Mouse (Mus musculus) hindbrain, embryonic 14.5 days (tissue): ENCODE data around the gene Ccdc62. TPM values are rescaled to one million over a fixed set of nuclear protein-coding genes. Genes with fewer than 3 reads are reported as not detected.

Experiments used
- ATAC-seq: fragments of 200-750 bp; cut with Nextera tagmentation; 2 replicates; pipeline ENCODE4 v1.8.0; 2017; ENCODE audit warnings: moderate number of reproducible peaks, mild to moderate bottlenecking, moderate TSS enrichment, moderate library complexity; ENCODE audit not compliant: low FRiP score
- DNase-seq: peaks from one replicate; pipeline ENCODE4 v3.0.0-alpha.2; 2015; ENCODE audit warnings: low spot score
- H3K27ac ChIP-seq: fragments of 300-500 bp; sonication (generic); 2 replicates; pipeline ENCODE4 v1.5.1; 2014; ENCODE audit warnings: mild to moderate bottlenecking, moderate library complexity
- H3K27me3 ChIP-seq: fragments of 300-500 bp; sonication (generic); 2 replicates; pipeline ENCODE4 v1.6.1; 2014; ENCODE audit warnings: mild to moderate bottlenecking, low read length, mixed read lengths; ENCODE audit not compliant: control insufficient read depth, insufficient read depth
- H3K36me3 ChIP-seq: fragments of 300-500 bp; sonication (generic); replicated peaks from 2 replicates; pipeline ENCODE4 v1.6.1; 2014; ENCODE audit not compliant: control insufficient read depth, insufficient read depth
- H3K4me1 ChIP-seq: fragments of 300-500 bp; sonication (generic); replicated peaks from 2 replicates; pipeline ENCODE4 v1.6.1; 2014; ENCODE audit warnings: antibody characterized with exemption, low read length, mixed read lengths; ENCODE audit not compliant: control insufficient read depth, insufficient read depth
- H3K4me2 ChIP-seq: fragments of 300-500 bp; sonication (generic); replicated peaks from 2 replicates; pipeline ENCODE4 v1.6.1; 2014; ENCODE audit warnings: mild to moderate bottlenecking, moderate library complexity
- H3K4me3 ChIP-seq: fragments of 300-500 bp; sonication (generic); replicated peaks from 2 replicates; pipeline ENCODE4 v1.5.1; 2014; ENCODE audit warnings: mild to moderate bottlenecking, low read length
- H3K9ac ChIP-seq: fragments of 300-500 bp; sonication (generic); 2 replicates; pipeline ENCODE4 v1.6.1; 2014
- H3K9me3 ChIP-seq: fragments of 300-500 bp; sonication (generic); 2 replicates; pipeline ENCODE4 v1.6.1; 2016; ENCODE audit warnings: low read length; ENCODE audit not compliant: control insufficient read depth
- WGBS: fragments of 180-500 bp; shearing (Covaris S2); extraction: QIAGEN DNeasy Blood & Tissue Kit; methylation state at CpG from one replicate; pipeline ENCODE4 v1.1.7; 2014; 5-methylcytosine and 5-hydroxymethylcytosine counted together
- polyA plus RNA-seq: library from polyadenylated mRNA; unstranded; fragments of >200 nt; fragmentation: Nextera tagmentation; extraction: Ambion mirVana; gene quantifications from 2 replicates; pipeline ENCODE4 v1.2.1, GENCODE M21; 2014

Gene Ccdc62
- polyA plus RNA-seq, 1 experiment from 2014 or later, result 5.2 TPM

- Histone ChIP-seq H3K4me2 (no peak overlapping the region), H3K4me3 (no peak overlapping the region), H3K27ac (no peak overlapping the region), H3K9ac (no peak overlapping the region), H3K27me3 (no peaks in the 10 kb centered on the region), H3K36me3 (no peaks in the 10 kb centered on the region), H3K9me3 (no peaks in the 10 kb centered on the region), H3K4me1 (no peaks in the 10 kb centered on the region)
- WGBS, result 83% methylated on average over 3 of the region's 3 CpGs
- DNase-seq (no peak), ATAC-seq (no peak)
Measured at GRCm38 (mm10) chr5:123959018-123959417, 28.5 kb downstream of the Ccdc62 start.

GRCm38 (mm10) chr5:123960129-123960528, 29.6 kb downstream of the Ccdc62 start:
- no peak overlapping the region for H3K27ac ChIP-seq
- no peak for ATAC-seq
- H3K4me2 ChIP-seq, result no peak overlapping the region
- 80% methylated on average over 8 of the region's 8 CpGs for WGBS
- H3K4me1 ChIP-seq, result no peaks in the 10 kb centered on the region
- no peaks in the 10 kb centered on the region for H3K9me3 ChIP-seq
- H3K36me3 ChIP-seq, result no peaks in the 10 kb centered on the region
- no peaks in the 10 kb centered on the region for H3K27me3 ChIP-seq
- DNase-seq, result no peak
- H3K4me3 ChIP-seq, result no peak overlapping the region
- H3K9ac ChIP-seq, result no peak overlapping the region

GRCm38 (mm10) chr5:123961046-123961445, 30.6 kb downstream of the Ccdc62 start:
- Histone ChIP-seq H3K27me3 (no peaks in the 10 kb centered on the region), H3K4me3 (no peak overlapping the region), H3K4me1 (no peaks in the 10 kb centered on the region), H3K36me3 (no peaks in the 10 kb centered on the region), H3K4me2 (no peak overlapping the region), H3K27ac (no peak overlapping the region), H3K9ac (no peak overlapping the region), H3K9me3 (no peaks in the 10 kb centered on the region)
- WGBS, result 81% methylated on average over 12 of the region's 12 CpGs
- DNase-seq (peak; percentile 21), ATAC-seq (no peak)

DNA sequence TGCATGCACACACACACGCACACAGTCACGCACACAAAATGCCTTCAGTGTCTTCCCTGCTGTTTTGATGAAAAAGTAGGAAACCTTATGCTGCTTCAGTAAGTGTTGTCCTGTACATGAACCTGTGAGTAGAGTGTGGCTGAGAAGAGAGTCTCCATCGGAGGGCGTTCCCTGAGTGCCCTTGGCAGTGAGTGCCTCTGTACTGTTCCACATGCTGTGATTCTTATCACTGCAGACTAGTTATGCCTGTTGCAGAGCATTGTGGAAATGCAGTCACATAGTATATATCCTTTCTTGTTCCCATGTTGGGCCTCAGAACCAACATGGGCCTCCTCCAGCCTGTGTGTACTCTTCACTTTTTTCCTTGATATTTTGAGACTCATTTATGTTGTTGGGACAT, 33.7 kb downstream of the Ccdc62 start:
- ATAC-seq, result no peak
- no peaks in the 10 kb centered on the region for H3K4me1 ChIP-seq
- no peak overlapping the region for H3K4me3 ChIP-seq
- H3K27ac ChIP-seq, result no peak overlapping the region
- DNase-seq, result no peak
- H3K9ac ChIP-seq, result no peak overlapping the region
- no peaks in the 10 kb centered on the region for H3K27me3 ChIP-seq
- H3K36me3 ChIP-seq, result no peaks in the 10 kb centered on the region
- 92% methylated on average over 4 of the region's 4 CpGs for WGBS
- H3K9me3 ChIP-seq, result no peaks in the 10 kb centered on the region
- H3K4me2 ChIP-seq, result no peak overlapping the region

DNA sequence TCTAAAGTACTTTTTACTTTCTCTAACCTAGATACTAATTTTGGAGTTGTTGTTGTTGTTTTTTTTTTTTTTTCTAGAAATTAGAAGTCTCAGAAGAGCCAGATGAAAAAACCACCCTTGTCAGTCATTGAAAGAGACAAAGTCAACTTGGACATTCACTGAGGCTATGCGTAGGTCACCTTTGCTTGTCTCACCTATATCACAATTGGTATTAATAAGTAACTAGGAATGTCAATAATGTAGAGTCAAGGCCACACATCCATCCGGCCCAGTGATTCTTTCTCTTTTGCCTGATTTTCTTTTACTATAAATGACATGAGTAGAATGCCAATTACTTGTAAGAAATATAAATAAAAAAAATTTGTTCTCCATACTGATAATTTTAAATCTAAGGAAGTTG, 36.3 kb downstream of the Ccdc62 start:
- H3K9me3 ChIP-seq, result no peaks in the 10 kb centered on the region
- no peaks in the 10 kb centered on the region for H3K36me3 ChIP-seq
- H3K4me1 ChIP-seq, result no peaks in the 10 kb centered on the region
- H3K4me3 ChIP-seq, result no peak overlapping the region
- H3K9ac ChIP-seq, result no peak overlapping the region
- H3K4me2 ChIP-seq, result no peak overlapping the region
- no peak overlapping the region for H3K27ac ChIP-seq
- DNase-seq, result no peak
- H3K27me3 ChIP-seq, result no peaks in the 10 kb centered on the region
- 98% methylated on average over 2 of the region's 2 CpGs for WGBS
- ATAC-seq, result no peak

- Histone ChIP-seq H3K4me3 (no peak overlapping the region), H3K4me1 (0 out of 2 replicates have a peak, but pooled peaks cover 4% of the 10 kb centered on the region), H3K4me2 (no peak overlapping the region), H3K36me3 (no peaks in the 10 kb centered on the region), H3K9ac (no peak overlapping the region), H3K27me3 (no peaks in the 10 kb centered on the region), H3K9me3 (no peaks in the 10 kb centered on the region), H3K27ac (no peak overlapping the region)
- no peak for DNase-seq
- ATAC-seq, result no peak
- WGBS, result 87% methylated on average over 5 of the region's 5 CpGs
Measured at GRCm38 (mm10) chr5:123968468-123968867, 38.0 kb downstream of the Ccdc62 start.

DNA sequence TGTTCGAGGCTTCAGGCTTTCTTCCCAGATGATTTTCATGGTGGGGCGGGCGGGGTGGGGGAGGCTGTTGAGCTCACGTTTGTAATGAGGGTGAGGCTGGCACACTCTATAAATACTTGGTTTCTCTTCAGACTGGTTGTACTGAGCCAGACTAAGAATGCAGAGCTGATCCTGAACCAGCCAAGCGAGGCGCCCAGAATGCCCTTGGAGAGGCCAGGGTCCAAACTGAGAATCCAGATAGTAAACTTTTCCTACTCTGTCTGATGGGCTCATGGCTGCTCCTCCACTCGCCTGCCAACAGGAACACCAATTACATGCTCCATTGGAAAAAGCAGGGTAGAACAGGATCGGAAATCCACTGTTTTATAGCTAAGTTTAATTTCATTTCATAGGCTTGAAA, 38.7 kb downstream of the Ccdc62 start:
- WGBS, result 69% methylated on average over 8 of the region's 8 CpGs
- Histone ChIP-seq H3K9me3 (no peaks in the 10 kb centered on the region), H3K4me3 (no peak overlapping the region), H3K27me3 (no peaks in the 10 kb centered on the region), H3K27ac (no peak overlapping the region), H3K4me2 (no peak overlapping the region), H3K36me3 (no peaks in the 10 kb centered on the region), H3K9ac (no peak overlapping the region), H3K4me1 (0 out of 2 replicates have a peak, but pooled peaks cover 4% of the 10 kb centered on the region)
- DNase-seq (no peak), ATAC-seq (no peak)

DNA sequence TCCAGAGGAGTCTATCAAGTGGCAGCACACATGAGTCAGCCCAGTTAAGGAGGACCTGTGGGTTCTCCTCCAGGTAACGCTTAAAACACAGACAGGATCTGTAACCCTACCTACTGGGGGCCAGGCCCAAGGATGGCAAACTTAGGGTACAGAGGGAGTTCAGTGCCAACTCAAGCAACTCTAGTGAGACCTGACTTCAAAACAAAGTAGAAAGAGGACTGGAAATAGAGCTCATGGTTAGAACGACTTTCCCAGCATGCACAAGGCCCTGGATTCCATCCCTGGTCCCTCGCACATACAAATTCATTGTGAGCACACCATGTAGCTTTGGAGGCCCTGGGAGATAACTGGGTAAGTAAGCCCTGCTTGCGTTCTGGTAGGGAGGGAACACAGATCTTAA, 40.1 kb downstream of the Ccdc62 start:
- Histone ChIP-seq H3K4me1 (peaks cover 14% of the 10 kb centered on the region), H3K9ac (no peak overlapping the region), H3K9me3 (no peaks in the 10 kb centered on the region), H3K27me3 (no peaks in the 10 kb centered on the region), H3K27ac (no peak overlapping the region), H3K4me3 (no peak overlapping the region), H3K4me2 (no peak overlapping the region), H3K36me3 (no peaks in the 10 kb centered on the region)
- WGBS, result 91% methylated on average over 4 of the region's 4 CpGs
- DNase-seq, result no peak
- ATAC-seq, result no peak

DNA sequence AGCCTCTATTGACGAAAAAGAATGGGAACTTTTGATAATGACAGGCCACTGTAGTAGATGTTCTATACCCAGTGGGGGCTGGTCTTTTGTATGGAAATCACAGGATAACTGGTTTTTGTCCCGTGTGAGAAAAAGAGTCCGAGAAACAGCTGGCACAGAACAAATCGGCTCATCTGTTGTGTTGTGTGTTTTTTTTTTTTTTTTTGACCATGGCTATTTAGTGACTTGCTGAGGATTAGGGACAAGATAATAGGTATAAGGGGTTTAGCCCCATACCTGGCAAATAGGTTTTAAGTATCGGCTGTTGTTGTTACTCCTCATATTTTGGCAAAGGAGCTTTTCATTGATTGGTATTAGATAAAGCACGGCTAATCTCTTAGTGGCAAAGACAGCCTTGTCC, 42.0 kb downstream of the Ccdc62 start:
- Histone ChIP-seq H3K27me3 (peaks cover 9% of the 10 kb centered on the region), H3K4me2 (no peak overlapping the region), H3K36me3 (no peaks in the 10 kb centered on the region), H3K4me3 (no peak overlapping the region), H3K9ac (no peak overlapping the region), H3K27ac (no peak overlapping the region), H3K4me1 (peaks cover 24% of the 10 kb centered on the region), H3K9me3 (no peaks in the 10 kb centered on the region)
- WGBS, result 48% methylated on average over 6 of the region's 6 CpGs
- ATAC-seq, result no peak
- no peak for DNase-seq
